Mouse (Mus musculus) liver, adult 10 weeks (tissue): ENCODE results near the gene Isg20. TPM values are rescaled to one million over a fixed set of nuclear protein-coding genes. Genes with fewer than 3 reads are reported as not detected.

Source experiments
- polyA plus RNA-seq: library from polyadenylated mRNA; stranded (reverse); fragments of 350-450 nt; fragmentation: Illumina TruSeq; extraction: RNeasy Lipid Tissue Mini Kit (QIAGEN cat#74804); gene quantifications from one replicate; pipeline ENCODE4 v1.2.3, GENCODE M21; 2014; ENCODE audit warnings: low read depth, low replicate concordance

The Isg20 gene
- polyA plus RNA-seq = 1.2 TPM

GRCm38 (mm10) chr7:78912974-78913474, at the start of gene Isg20:
Gene Isg20, plus strand, starts transcription at chr7:78913424.

GRCm38 (mm10) chr7:78895653-78896333, 17.4 kb upstream of the Isg20 start, which contains the start of gene Aen:
Gene Aen, plus strand, starts transcription at chr7:78895854.

Other genes starting within 250 kb of the Isg20 start
- not detected for gene Ntrk3, start 175.4 kb upstream of the Isg20 start, polyA plus RNA-seq
- 1.6 TPM for gene Mrps11, start 130.3 kb upstream of the Isg20 start, polyA plus RNA-seq
- 7.9 TPM for gene Mrpl46, start 129.9 kb upstream of the Isg20 start, polyA plus RNA-seq
- 3.5 TPM for gene Det1, start 66.2 kb upstream of the Isg20 start, polyA plus RNA-seq
- 5.1 TPM for gene Aen, start 17.6 kb upstream of the Isg20 start, polyA plus RNA-seq
- not detected for gene Acan, start 140.1 kb downstream of the Isg20 start, polyA plus RNA-seq
- gene Hapln3, start 217.6 kb downstream of the Isg20 start, polyA plus RNA-seq = not detected
- 0.98 TPM for gene Mfge8, start 235.6 kb downstream of the Isg20 start, polyA plus RNA-seq